Mouse (Mus musculus): ENCODE results near the gene Vps4a.

DNA sequence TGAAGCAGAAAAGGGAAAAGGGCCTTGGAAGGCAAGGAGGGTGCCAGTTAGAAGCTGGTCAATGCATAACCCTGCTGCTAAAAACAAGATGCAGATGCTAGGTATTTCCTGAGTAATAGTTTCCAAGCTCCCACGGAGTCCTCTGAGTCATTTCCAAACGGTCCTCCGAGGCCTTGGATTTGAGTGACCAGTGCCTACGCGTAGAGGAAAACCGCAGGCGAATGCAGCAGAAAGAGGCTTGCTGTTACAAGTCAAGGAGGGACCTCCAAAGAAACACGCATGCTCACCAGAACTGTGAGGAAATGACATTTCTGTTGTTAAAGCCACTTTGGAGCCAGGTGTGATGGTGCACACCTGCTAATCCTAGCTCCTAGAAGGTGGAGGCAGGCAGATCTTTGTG is 7.5 kb upstream of the Vps4a start:
- TF ChIP-seq CTCF (IDR thresholded peaks at IDR 0.05; ENCODE audit: extremely low read depth, insufficient read depth, low read length) (no peak), POLR2A (IDR thresholded peaks at IDR 0.05; ENCODE audit: extremely low read depth, insufficient read depth, low read length) (no peak)

Measured in cortical plate, adult 2 months (tissue).